Comparison of ENCODE assay signal across 13 mouse cellular contexts in genomic region chr6:9182477-9182876, GRCm38 (mm10).
"Had no signal": no experiment of that assay in that cellular context is flagged by ENCODE, and none has a peak within 500 bp of the region (broad histone marks: within the 10 kb centered on the region; RNA-seq: fewer than 3 reads in every experiment).

No protein-coding gene starts in this region.

- H3K27ac ChIP-seq: limb, embryonic 13.5 days; liver, embryonic 15.5 days; stomach, embryonic 15.5 days had no signal

- H3K9ac ChIP-seq: limb, embryonic 13.5 days; liver, embryonic 15.5 days; stomach, embryonic 15.5 days had no signal

- ATAC-seq: intestine, postnatal 0 days; lung, postnatal 0 days had no signal

- H3K4me3 ChIP-seq: limb, embryonic 13.5 days; liver, embryonic 15.5 days; stomach, embryonic 15.5 days had no signal

- DNase-seq: kidney, adult 8-10 months; kidney, postnatal 36 days; left cerebral cortex, postnatal 4 days; lung, adult 2 months; lung, postnatal 36 days; right cerebral cortex, postnatal 14 days; thymus, adult 2 months; thymus, postnatal 25 days had no signal

- H3K4me2 ChIP-seq: limb, embryonic 13.5 days; liver, embryonic 15.5 days; stomach, embryonic 15.5 days had no signal

- H3K4me1 ChIP-seq: limb, embryonic 13.5 days; liver, embryonic 15.5 days; stomach, embryonic 15.5 days had no signal

- H3K27me3 ChIP-seq: limb, embryonic 13.5 days; liver, embryonic 15.5 days; stomach, embryonic 15.5 days had no signal

- H3K36me3 ChIP-seq: limb, embryonic 13.5 days; liver, embryonic 15.5 days; stomach, embryonic 15.5 days had no signal

- H3K9me3 ChIP-seq: limb, embryonic 13.5 days; liver, embryonic 15.5 days; stomach, embryonic 15.5 days had no signal
